Mouse (Mus musculus): ENCODE data around the gene Neurl1a. TPM values are rescaled to one million over a fixed set of nuclear protein-coding genes. Genes with fewer than 3 reads are reported as not detected.

Neurl1a gene
- total RNA-seq, 2 experiments from 2014 or later: 0.04 TPM; not detected in 1

Other genes with a start within 250 kb of the Neurl1a start
- gene Ina, start 164.1 kb upstream of the Neurl1a start, total RNA-seq (2015): 0.22 TPM in 1 of 2 replicates, not detected in the other
- not detected in 2 replicates for gene Ina, start 164.1 kb upstream of the Neurl1a start, total RNA-seq (2017)
- gene Nt5c2, start 163.7 kb upstream of the Neurl1a start, total RNA-seq (2015): 52.5 and 59.4 TPM in 2 replicates
- gene Nt5c2, start 163.7 kb upstream of the Neurl1a start, total RNA-seq (2017): 79.3 and 80.0 TPM in 2 replicates
- gene Pcgf6, start 127.9 kb upstream of the Neurl1a start, total RNA-seq (2015): 22.8 and 29.0 TPM in 2 replicates
- gene Pcgf6, start 127.9 kb upstream of the Neurl1a start, total RNA-seq (2017): 9.1 and 14.2 TPM in 2 replicates
- 17.0 and 18.7 TPM in 2 replicates for gene Taf5, start 111.1 kb upstream of the Neurl1a start, total RNA-seq (2015)
- 20.6 and 25.7 TPM in 2 replicates for gene Taf5, start 111.1 kb upstream of the Neurl1a start, total RNA-seq (2017)
- 483 and 581 TPM in 2 replicates for gene Usmg5, start 88.2 kb upstream of the Neurl1a start, total RNA-seq (2015)
- gene Usmg5, start 88.2 kb upstream of the Neurl1a start, total RNA-seq (2017): 452 and 544 TPM in 2 replicates
- 9.0 and 12.6 TPM in 2 replicates for gene Pdcd11, start 88.1 kb upstream of the Neurl1a start, total RNA-seq (2015)
- gene Pdcd11, start 88.1 kb upstream of the Neurl1a start, total RNA-seq (2017): 23.0 and 27.4 TPM in 2 replicates
- gene Calhm2, start 40.5 kb upstream of the Neurl1a start, total RNA-seq (2015): 6.1 and 7.3 TPM in 2 replicates
- gene Calhm2, start 40.5 kb upstream of the Neurl1a start, total RNA-seq (2017): 11.3 and 14.4 TPM in 2 replicates
- gene Calhm1, start 34.6 kb upstream of the Neurl1a start, total RNA-seq (2015): not detected in 2 replicates
- gene Calhm1, start 34.6 kb upstream of the Neurl1a start, total RNA-seq (2017): not detected in 2 replicates
- gene Calhm3, start 21.1 kb upstream of the Neurl1a start, total RNA-seq (2015): not detected in 2 replicates
- gene Calhm3, start 21.1 kb upstream of the Neurl1a start, total RNA-seq (2017): not detected in 2 replicates

Data from megakaryocyte progenitor cell, adult 5-6 weeks (primary cell).